Mouse (Mus musculus) hindbrain, embryonic 11.5 days (tissue): ENCODE data around the gene Wfdc18. TPM values are rescaled to one million over a fixed set of nuclear protein-coding genes. Genes with fewer than 3 reads are reported as not detected.

Experiments
- ATAC-seq: fragments of 200-750 bp; cut with Nextera tagmentation; 2 replicates; pipeline ENCODE4 v1.8.0; 2017; ENCODE audit warnings: mild to moderate bottlenecking, moderate TSS enrichment, moderate library complexity; ENCODE audit not compliant: low FRiP score
- DNase-seq: peaks from one replicate; pipeline ENCODE4 v3.0.0-alpha.2; 2015; ENCODE audit warnings: low spot score
- H3K27ac ChIP-seq: fragments of 300-500 bp; sonication (generic); 2 replicates; pipeline ENCODE4 v1.5.1; 2014; ENCODE audit warnings: mild to moderate bottlenecking, low read depth, low read length
- H3K27me3 ChIP-seq: fragments of 300-500 bp; sonication (generic); 2 replicates; pipeline ENCODE4 v1.6.1; 2014; ENCODE audit warnings: mild to moderate bottlenecking, low read length, moderate library complexity, mixed read lengths; ENCODE audit not compliant: control insufficient read depth, insufficient read depth
- H3K36me3 ChIP-seq: fragments of 300-500 bp; sonication (generic); 2 replicates; pipeline ENCODE4 v1.6.1; 2014; ENCODE audit warnings: mild to moderate bottlenecking, low read length, moderate library complexity, mixed read lengths; ENCODE audit not compliant: control insufficient read depth, insufficient read depth
- H3K4me1 ChIP-seq: fragments of 300-500 bp; sonication (generic); replicated peaks from 2 replicates; pipeline ENCODE4 v1.6.1; 2014; ENCODE audit warnings: low read length, mixed read lengths; ENCODE audit not compliant: control insufficient read depth, insufficient read depth
- H3K4me2 ChIP-seq: fragments of 300-500 bp; sonication (generic); replicated peaks from 2 replicates; pipeline ENCODE4 v1.6.1; 2014; ENCODE audit warnings: mild to moderate bottlenecking, low read depth, low read length
- H3K4me3 ChIP-seq: fragments of 300-500 bp; sonication (generic); 2 replicates; pipeline ENCODE4 v1.5.1; 2014; ENCODE audit warnings: low read depth, low read length
- H3K9ac ChIP-seq: fragments of 300-500 bp; sonication (generic); 2 replicates; pipeline ENCODE4 v1.6.1; 2014; ENCODE audit warnings: low read depth, low read length
- H3K9me3 ChIP-seq: fragments of 300-500 bp; sonication (generic); 2 replicates; pipeline ENCODE4 v1.6.1; 2016; ENCODE audit warnings: low read length; ENCODE audit not compliant: control insufficient read depth
- WGBS: fragments of 180-500 bp; shearing (Covaris S2); extraction: QIAGEN DNeasy Blood & Tissue Kit; methylation state at CpG from one replicate; pipeline ENCODE4 v1.1.7; 2014; 5-methylcytosine and 5-hydroxymethylcytosine counted together
- polyA plus RNA-seq: library from polyadenylated mRNA; unstranded; fragments of >200 nt; fragmentation: Nextera tagmentation; extraction: Ambion mirVana; gene quantifications from 2 replicates; pipeline ENCODE4 v1.2.1, GENCODE M21; 2014

Gene Wfdc18
- polyA plus RNA-seq, 1 experiment from 2014 or later, result not detected

DNA sequence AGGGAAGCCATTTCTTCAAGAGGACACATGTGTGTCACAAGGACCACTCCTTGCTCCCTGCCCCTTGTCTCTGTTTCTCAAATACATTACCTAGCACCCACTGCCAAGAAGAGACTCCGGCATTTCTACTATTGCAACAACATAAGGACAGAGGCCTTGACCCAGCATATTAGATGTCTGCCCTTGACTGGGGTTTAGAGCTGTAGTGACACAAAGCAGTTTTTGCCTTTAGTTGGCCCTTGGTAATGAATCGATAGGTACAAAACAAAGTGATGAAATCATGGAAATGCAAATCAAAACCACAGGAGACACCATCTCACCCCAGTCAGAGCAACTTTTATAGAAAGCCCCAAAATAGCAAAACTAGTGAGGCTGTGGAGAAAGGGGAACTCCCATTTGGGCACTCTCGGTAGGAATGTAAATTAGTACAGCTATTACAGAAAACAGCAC lies 28.3 kb downstream of the Wfdc18 start:
- Histone ChIP-seq H3K36me3 (no peaks in the 10 kb centered on the region), H3K4me1 (no peaks in the 10 kb centered on the region), H3K9me3 (no peaks in the 10 kb centered on the region), H3K4me2 (no peak overlapping the region), H3K9ac (no peak overlapping the region), H3K27ac (no peak overlapping the region), H3K4me3 (no peak overlapping the region), H3K27me3 (no peaks in the 10 kb centered on the region)
- WGBS, result 84% methylated on average over 3 of the region's 3 CpGs
- DNase-seq (no peak), ATAC-seq (no peak)

DNA sequence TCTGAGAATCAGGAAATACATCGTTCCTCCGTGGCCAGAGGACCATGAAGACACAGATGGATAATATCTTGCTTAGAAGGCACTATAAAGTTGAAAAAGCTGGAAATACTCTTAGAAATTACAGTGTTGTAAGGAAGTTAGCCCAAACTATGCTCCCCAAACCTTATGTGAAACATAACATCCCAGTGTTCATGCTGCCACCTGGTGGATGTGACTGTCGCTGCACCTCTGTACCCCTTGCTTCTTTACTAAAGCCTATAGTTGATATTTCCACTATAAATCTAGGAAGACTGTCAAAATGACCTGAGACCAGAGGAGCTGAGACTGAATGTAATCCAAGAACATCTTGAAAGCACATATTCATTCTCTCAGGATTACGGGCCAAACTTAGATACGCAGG lies 30.4 kb downstream of the Wfdc18 start:
- H3K4me3 ChIP-seq, result no peak overlapping the region
- DNase-seq (peak; percentile 83), ATAC-seq (no peak)
- no peaks in the 10 kb centered on the region for H3K4me1 ChIP-seq
- no peak overlapping the region for H3K27ac ChIP-seq
- 26% methylated on average over 5 of the region's 5 CpGs for WGBS
- no peaks in the 10 kb centered on the region for H3K9me3 ChIP-seq
- no peak overlapping the region for H3K9ac ChIP-seq
- H3K27me3 ChIP-seq, result no peaks in the 10 kb centered on the region
- no peaks in the 10 kb centered on the region for H3K36me3 ChIP-seq
- H3K4me2 ChIP-seq, result no peak overlapping the region

- 87% methylated on average over 4 of the region's 4 CpGs for WGBS
Measured at GRCm38 (mm10) chr11:83740443-83740991, 31.7 kb downstream of the Wfdc18 start.

GRCm38 (mm10) chr11:83741841-83742240 lies 33.0 kb downstream of the Wfdc18 start:
- 79% methylated on average over 5 of the region's 5 CpGs for WGBS
- Histone ChIP-seq H3K4me3 (no peak overlapping the region), H3K27ac (no peak overlapping the region), H3K27me3 (no peaks in the 10 kb centered on the region), H3K4me1 (no peaks in the 10 kb centered on the region), H3K9ac (no peak overlapping the region), H3K9me3 (no peaks in the 10 kb centered on the region), H3K36me3 (no peaks in the 10 kb centered on the region), H3K4me2 (no peak overlapping the region)
- DNase-seq (no peak), ATAC-seq (no peak)

More at GRCm38 (mm10) chr11:83740443-83740991, 31.7 kb downstream of the Wfdc18 start:
- Histone ChIP-seq H3K27me3 (no peaks in the 10 kb centered on the region), H3K4me2 (no peak overlapping the region), H3K27ac (no peak overlapping the region), H3K36me3 (no peaks in the 10 kb centered on the region), H3K4me1 (no peaks in the 10 kb centered on the region), H3K9me3 (no peaks in the 10 kb centered on the region), H3K4me3 (no peak overlapping the region), H3K9ac (no peak overlapping the region)
- DNase-seq (no peak), ATAC-seq (no peak)

- Histone ChIP-seq H3K9ac (no peak overlapping the region), H3K27ac (no peak overlapping the region), H3K27me3 (no peaks in the 10 kb centered on the region), H3K4me3 (no peak overlapping the region), H3K36me3 (no peaks in the 10 kb centered on the region), H3K4me1 (no peaks in the 10 kb centered on the region), H3K4me2 (no peak overlapping the region), H3K9me3 (no peaks in the 10 kb centered on the region)
- WGBS, result 80% methylated on average over 9 of the region's 9 CpGs
- DNase-seq, result no peak
- no peak for ATAC-seq
Measured at GRCm38 (mm10) chr11:83742731-83743355, 34.0 kb downstream of the Wfdc18 start.

DNA sequence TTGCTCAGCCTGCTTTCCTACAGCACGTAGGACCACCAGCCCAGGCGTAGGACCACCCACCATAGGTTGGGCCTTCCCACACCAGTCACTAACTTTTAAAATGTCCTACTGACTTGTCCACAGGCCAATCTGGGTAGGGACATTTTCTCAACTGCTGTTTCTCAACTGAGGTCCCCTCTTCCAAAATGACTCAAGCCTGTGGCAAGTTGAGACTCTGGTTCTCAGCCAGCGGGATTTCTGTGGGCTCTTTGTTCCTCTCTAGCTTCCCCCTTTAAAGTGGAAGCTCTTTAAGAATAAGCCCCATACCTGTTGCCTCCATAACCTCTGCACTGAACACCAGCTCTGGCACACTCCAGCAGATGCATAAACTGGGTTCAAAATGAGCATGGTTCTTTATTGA lies 34.7 kb downstream of the Wfdc18 start:
- Histone ChIP-seq H3K27ac (no peak overlapping the region), H3K9ac (no peak overlapping the region), H3K36me3 (no peaks in the 10 kb centered on the region), H3K4me3 (no peak overlapping the region), H3K4me2 (no peak overlapping the region), H3K9me3 (no peaks in the 10 kb centered on the region), H3K27me3 (no peaks in the 10 kb centered on the region), H3K4me1 (no peaks in the 10 kb centered on the region)
- 87% methylated on average over 3 of the region's 3 CpGs for WGBS
- no peak for DNase-seq
- no peak for ATAC-seq

- 61% methylated on average over 4 of the region's 4 CpGs for WGBS
- Histone ChIP-seq H3K4me1 (no peaks in the 10 kb centered on the region), H3K4me3 (no peak overlapping the region), H3K36me3 (no peaks in the 10 kb centered on the region), H3K9me3 (no peaks in the 10 kb centered on the region), H3K9ac (no peak overlapping the region), H3K4me2 (no peak overlapping the region), H3K27ac (no peak overlapping the region), H3K27me3 (no peaks in the 10 kb centered on the region)
- no peak for DNase-seq
- no peak for ATAC-seq
Measured at GRCm38 (mm10) chr11:83746152-83746551, 37.3 kb downstream of the Wfdc18 start.

GRCm38 (mm10) chr11:83746681-83747080 lies 37.9 kb downstream of the Wfdc18 start, which contains the start of gene Wfdc21:
Gene Wfdc21 (plus strand): TSS chr11:83746940.
- no peak within 1 kb of the TSS for H3K27ac ChIP-seq
- no peak within 1 kb of the TSS for H3K9ac ChIP-seq
- no peak within 1 kb of the TSS for H3K4me3 ChIP-seq
- H3K4me1 ChIP-seq, result no peaks in the 10 kb centered on the region
- no peaks in the 10 kb centered on the region for H3K27me3 ChIP-seq
- no peak within 1 kb of the TSS for H3K4me2 ChIP-seq
- H3K9me3 ChIP-seq, result no peaks in the 10 kb centered on the region
- ATAC-seq (no peak), DNase-seq (no peak)
- no peaks in the 10 kb centered on the region for H3K36me3 ChIP-seq
- WGBS, result 83% methylated on average over 5 of the region's 5 CpGs
